Mouse (Mus musculus) mesoderm, embryonic 11.5 days (tissue): Measurements from ENCODE around the gene Eea1.
"Not testable (repeated sequence)": the region's sequence is repeated elsewhere in the genome, so short reads cannot be mapped to it uniquely, and the experiment has no call there.

Experiments used
- DNase-seq: peaks from one replicate; pipeline ENCODE4 v3.0.0-alpha.2; 2012; ENCODE audit warnings: low read depth, low spot score

Gene Eea1

GRCm38 (mm10) chr10:96067347-96067746 is 126.9 kb downstream of the Eea1 start:
- no peak for DNase-seq

GRCm38 (mm10) chr10:96074386-96074785 is 133.9 kb downstream of the Eea1 start:
- DNase-seq, result no peak

- no peak for DNase-seq
These were observed 135.0 kb downstream of the Eea1 start for GRCm38 (mm10) chr10:96075403-96075802.

GRCm38 (mm10) chr10:96075880-96076279 is 135.4 kb downstream of the Eea1 start:
- DNase-seq, result no peak

GRCm38 (mm10) chr10:96076461-96076860 is 136.0 kb downstream of the Eea1 start:
- no peak for DNase-seq

GRCm38 (mm10) chr10:96077480-96078066 is 137.1 kb downstream of the Eea1 start:
- DNase-seq, result not testable (repeated sequence)

- DNase-seq, result no peak
These were observed 139.4 kb downstream of the Eea1 start for GRCm38 (mm10) chr10:96079823-96080222.

GRCm38 (mm10) chr10:96080440-96081381 is 140.3 kb downstream of the Eea1 start:
- peak; percentile 39 for DNase-seq

GRCm38 (mm10) chr10:96082203-96082602 is 141.8 kb downstream of the Eea1 start:
- DNase-seq, result no peak

- DNase-seq, result no peak
These were observed 149.3 kb downstream of the Eea1 start for GRCm38 (mm10) chr10:96089744-96090143.

- DNase-seq, result no peak
These were observed 149.9 kb downstream of the Eea1 start for GRCm38 (mm10) chr10:96090388-96090787.

- no peak for DNase-seq
These were observed 153.6 kb downstream of the Eea1 start for GRCm38 (mm10) chr10:96093890-96094531.

- no peak for DNase-seq
These were observed 154.1 kb downstream of the Eea1 start for GRCm38 (mm10) chr10:96094559-96094958.
